Mouse (Mus musculus) adrenal gland, postnatal 25 days (tissue): ENCODE data around the gene Atrn. TPM values are rescaled to one million over a fixed set of nuclear protein-coding genes. Genes with fewer than 3 reads are reported as not detected.
"Not testable (repeated sequence)": the region's sequence is repeated elsewhere in the genome, so short reads cannot be mapped to it uniquely, and the experiment has no call there.

Experiments used
- DNase-seq: peaks from one replicate; pipeline ENCODE4 v3.0.0; 2021; ENCODE audit warnings: mixed read lengths
- total RNA-seq: library from RNA; stranded (reverse); gene quantifications from 2 replicates; pipeline ENCODE4 v1.2.3, GENCODE M21; 2021

Gene Atrn
- total RNA-seq, 1 experiment from 2014 or later = 41.2 TPM

DNA sequence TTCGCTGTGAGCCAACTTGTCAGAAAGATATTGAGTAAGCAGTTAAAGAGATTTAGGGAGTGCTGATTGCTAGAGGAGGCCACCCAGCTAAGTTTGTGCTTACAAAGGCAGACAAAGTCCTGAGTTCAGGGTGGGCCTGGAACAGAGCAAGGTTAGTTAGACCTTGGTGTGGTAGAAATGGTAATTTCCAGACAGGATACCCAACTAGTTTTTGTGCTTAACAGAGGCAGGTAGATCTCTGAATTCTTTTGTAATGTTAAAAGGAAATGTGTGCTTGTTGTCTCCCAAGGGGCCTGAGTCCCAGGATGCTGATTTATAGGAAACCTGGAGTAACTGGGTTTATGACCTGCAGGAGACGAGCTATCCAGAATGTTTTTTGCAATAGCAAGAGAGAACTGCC, 52.6 kb downstream of the Atrn start:
- no peak for DNase-seq

DNA sequence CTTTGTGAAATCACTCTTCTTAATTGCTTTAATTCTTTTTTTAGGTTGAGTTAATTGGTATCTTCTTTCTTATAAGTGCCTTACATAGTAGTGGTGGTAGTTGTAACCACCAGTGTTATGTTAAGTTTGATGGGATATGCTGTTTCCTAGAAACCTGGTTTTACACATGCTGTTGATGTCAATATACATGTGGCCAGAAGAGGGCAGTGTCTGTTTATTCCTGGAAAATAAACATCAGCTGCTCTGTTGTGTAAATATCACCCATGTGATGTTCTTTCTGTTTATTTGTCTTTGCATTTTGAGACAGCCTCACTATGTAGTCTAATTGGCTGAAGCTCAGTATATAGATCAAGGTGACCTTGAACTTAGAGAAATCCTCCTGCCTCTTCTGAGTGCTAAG, 55.6 kb downstream of the Atrn start:
- no peak for DNase-seq

DNA sequence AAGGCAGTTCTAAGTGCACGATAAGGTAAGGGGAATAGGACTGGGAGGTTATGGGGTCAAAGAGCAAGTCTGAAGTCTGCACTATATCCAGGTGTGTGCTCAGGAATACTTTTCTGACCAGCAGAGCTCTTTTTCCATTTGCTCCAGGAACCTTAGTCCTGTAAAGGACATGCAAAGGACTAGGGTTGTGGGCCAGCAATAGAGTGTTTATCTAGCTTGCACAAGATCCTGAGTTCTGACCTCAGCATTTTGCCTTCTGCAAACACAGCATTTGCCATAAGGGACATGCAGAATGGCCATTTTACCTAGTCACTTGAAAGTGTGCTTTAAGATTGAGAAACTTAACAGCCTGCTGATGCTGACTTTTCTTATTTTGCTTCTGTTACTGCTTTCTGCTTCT, 58.7 kb downstream of the Atrn start:
- DNase-seq = no peak

DNA sequence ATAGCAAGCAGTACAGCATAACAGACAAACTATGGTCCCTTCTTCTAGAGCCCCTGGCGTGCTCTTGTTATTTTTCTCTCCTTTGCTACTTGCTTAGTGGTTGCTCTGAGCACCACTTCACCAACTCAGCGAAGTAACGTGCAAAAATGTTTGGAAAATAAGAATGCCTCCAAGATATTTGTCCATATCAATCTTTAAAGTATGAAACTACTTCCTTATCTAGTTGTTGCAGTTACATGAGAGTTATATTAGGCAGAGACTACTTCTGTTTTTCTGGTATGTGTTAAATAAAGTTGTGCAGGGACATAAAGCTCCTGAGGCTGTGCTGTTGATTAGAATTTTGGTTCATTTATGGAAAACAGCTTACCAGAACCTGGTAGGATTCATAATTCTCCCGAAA, 64.7 kb downstream of the Atrn start:
- no peak for DNase-seq

DNA sequence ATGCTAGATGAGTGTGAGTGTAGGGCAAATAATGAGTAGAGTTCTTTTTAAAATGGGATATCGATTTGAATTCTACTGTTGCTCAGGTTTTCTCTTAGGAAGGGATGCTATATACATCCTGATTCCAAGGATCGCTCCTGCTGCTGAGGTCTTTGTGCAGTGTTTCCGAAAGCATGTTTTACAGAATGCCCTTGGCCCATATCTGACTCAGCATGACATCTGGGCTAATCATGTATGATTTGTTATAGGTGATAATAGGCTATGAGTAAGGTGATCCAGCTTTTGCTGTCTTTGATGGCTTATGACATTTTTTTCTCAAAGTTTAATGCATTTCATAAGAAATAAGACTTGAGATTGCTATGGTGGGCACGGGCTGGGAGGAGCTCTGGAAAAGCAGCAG, 66.1 kb downstream of the Atrn start:
- DNase-seq = no peak

DNA sequence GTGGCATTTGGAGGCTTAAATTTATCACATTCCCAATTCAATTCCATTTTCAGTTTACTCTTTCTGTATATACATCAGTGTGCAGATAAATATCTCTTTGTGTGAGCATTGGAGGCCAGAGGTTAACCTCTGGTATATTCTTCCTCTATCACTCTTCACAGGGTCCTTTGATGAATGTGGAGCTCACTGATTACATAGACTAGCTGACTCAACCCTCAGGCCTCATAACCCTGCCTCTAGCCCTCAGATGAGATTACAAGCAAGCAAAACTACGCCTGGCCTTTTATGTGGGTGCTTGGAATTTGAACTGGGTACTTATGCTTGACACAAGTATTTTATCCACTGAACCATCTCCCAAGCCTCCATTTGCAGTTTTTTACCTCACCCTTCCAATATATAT, 68.6 kb downstream of the Atrn start:
- DNase-seq = no peak

DNA sequence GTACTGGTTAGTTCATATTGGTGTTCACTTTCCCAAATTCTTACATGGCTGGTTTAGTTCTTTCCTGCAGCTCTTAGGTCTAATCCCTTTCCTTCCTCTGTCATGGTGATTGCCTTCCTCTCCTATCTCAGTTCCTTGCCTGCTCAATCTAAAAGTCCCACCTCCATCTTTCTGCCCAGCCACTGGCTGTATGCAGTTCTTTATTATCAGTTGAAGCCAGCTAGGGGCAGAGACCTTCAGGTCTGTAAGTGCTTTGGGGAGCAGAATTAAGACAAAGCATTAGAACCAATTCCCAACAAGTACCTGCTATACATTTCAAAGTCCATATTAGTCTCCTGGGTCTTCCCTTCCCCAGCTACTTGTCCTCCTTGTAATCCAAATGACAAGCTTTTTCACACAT, 71.3 kb downstream of the Atrn start:
- no peak for DNase-seq

DNA sequence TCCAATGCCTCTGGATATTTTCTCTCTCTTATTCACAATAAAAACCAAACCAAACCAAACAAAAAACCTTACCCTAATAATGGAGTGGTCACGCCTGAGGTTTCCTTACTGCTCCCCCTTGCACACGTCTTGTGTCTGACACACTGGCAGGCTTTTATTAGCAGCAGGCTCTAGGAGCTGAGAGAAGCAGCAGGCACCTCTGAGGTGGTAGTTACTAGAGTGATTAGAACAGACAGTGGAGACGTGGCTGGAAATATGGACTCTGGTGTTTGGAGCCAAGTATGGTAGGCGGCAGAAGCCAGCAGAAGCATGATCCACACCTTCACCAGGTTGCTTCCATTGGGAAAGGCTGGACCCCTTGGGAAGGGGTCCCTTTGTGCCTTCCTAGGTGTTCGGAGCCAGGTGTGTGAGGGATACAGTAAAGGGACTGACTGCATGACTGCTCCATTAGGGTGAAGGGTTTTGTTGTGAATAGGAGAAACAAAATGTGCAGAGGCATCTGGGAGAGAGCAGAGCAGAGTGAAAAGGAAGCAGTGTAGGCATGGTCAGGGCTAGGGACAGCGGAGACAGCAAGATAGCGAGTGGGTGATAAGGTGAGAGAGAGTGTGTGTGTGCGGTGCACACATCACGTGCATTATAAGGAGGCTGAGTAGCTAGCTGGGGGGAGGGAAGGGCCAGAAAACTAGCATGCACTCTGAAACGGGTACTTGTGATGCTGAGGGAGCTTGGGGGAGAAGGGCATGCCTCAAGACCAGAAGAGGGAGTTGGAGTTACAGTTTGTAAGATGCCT, 72.0 kb downstream of the Atrn start:
- DNase-seq = no peak

DNA sequence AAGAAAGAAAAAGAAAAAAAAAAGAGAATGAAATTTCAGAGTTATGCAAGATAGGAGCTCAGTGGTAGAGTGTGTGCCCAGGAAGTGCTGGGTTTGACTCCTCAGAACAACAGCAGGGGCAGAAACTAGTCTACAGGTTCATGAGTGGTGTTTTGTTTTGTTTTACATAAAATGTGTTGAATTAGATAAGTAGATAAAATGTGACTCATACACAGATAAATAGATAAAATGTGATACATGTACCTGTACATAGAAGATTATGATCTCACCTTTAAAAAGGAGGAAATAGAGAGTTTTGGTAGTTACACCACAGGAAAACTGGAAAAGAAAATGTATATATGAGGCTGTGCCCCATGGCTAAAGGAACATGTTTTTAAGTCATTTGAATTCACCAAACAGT, 72.8 kb downstream of the Atrn start:
- no peak for DNase-seq

DNA sequence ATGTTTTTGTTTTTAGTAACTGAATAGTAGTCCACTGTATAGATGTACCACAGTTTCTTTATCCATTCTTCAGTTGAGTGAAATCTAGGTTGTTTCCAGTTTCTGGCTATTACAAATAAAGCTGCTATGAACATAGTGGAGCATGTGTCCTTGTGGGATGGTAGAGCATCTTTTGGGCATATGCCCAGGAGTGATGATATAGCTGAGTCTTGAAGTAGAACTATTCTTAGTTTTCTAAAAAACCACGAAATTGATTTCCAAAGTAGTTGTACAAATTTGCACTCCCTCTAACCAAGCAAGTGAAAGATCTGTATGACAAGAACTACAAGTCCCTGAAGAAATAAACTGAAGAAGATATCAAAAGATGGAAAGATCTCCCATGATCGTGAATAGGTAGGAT, 86.5 kb downstream of the Atrn start:
- DNase-seq = no peak

DNA sequence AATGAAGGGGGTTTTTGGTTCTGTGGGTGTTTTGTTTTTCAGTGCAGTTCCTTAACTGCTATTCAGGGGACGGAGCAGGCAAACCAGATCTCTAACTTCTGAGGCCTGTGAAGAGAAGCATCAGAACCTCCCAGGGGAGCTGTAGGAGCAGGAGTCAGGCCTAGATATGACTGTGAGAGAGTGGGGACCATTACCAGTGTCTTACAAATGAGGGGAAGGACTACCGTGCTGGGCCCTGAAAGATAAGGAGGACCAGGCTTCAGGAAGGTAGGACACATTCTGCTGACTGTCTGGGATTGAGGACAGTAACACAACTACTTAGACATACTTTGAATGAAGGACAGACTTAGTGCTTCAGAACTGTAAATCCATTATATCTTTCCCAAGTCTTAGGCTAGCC, 102.8 kb downstream of the Atrn start:
- no peak for DNase-seq

DNA sequence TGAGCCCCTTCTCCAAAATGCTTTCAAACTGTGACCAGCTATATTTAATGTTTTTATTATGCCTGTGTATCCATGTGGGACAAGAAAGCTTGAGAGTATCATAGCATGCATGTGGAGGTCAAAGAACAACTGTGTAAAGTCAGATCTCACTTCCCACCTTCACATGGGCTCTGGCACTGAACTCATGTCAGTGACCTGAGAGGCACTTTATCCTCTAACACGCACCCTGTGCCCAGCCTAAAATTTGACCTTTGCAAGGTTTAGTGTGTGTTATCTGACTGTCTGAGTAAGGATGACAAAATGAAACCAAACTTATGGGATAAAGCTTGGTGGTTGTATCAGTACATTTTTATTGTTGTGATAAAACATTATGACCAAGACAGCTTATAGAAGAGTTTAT, 104.3 kb downstream of the Atrn start:
- DNase-seq = no peak

DNA sequence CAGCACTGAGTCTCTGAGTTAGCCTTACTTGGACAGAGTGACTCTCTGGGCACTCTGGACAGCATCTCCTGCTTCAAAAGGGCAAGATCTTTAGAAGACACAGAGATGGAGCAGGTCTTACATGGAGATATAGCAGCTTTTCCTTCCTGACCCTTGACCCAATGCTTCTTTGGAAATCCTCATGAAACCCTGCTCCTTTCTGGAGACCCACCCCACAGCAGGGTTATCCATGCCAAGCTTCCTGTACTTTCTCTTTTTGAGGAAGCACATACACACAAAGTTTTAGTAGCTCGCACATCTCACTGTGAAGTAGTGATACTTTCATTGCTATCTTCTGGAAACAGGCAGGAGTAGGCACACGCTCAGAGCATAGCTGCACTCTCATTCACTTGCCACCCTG, 118.9 kb downstream of the Atrn start:
- no peak for DNase-seq

DNA sequence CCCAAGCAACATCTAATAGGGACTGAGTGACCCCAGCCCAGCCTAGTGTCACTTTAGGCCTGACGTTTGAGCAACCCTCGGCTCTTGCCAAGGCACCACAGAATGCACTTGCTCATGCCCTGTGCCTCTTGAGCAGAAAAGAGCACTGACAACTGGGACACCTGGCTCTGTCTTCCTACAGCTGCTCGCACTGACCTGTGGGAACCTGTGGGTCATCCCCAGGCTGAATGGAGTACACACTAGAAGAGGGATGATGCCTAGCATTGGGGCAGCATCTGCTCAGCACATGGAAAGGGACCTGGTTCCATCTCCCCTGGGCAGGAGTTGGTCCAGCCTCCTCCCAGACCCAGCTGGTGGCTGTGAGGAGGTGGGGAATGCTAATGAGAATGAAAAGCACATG, 120.6 kb downstream of the Atrn start:
- no peak for DNase-seq

DNA sequence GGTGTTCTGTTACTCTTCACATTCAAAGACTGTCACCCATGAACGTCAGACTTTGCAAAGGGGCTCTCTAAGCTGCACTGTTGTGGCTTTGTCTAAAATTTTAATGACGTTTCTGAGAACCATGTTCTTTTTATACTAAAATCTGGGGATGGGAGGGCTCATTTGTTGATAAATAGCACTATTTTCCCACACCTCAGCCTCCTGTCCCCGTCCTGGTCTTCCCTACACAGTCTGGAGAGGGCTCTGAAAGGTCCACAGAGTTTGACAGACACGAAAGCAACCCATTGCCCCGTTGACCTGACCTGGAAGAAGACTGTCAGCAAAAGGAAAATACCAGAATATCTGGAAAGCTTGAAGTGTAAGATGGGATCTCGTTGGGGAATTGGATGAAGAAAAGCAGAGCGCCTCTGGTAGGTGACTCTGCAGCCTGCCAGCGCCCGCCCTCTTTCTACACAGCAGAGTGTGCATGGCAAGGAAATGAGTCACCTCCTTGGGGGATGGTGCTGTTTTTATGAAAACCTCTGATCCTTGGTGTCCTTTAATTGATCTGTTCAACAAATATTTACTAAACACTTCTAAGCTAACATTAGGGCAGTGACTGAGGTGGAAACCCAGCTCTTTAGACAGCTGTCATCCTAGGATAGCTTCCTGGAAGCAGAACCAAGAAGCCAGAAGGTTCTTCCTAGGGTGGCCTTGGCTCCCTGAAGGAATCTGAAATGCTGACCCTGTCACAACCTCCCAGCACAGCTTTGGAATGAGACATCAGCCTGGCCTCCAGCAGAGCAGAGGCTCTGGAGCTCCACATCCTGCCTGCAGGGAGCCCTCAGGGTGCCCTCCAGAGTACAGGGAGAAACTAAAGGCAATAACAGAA, 123.0 kb downstream of the Atrn start:
- DNase-seq = peak; percentile 27

DNA sequence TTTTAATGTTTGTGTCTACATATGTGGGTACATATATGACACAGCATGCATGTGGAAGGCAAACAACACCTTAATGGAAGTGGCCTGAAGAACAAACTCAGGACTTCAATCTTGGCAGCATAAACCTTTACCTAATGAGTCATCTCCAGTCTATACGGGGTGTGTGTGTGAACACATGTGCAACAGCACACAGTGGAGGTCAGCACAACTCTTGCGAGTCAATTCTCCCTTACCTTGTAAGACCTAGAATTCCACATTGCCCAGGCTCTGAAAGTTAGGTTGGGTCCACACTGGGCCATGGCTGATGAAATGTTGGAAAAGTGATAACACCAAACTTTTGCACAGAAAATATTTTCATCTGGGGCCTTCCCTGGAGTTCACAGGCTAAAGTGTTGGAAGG, 124.3 kb downstream of the Atrn start:
- no peak for DNase-seq

DNA sequence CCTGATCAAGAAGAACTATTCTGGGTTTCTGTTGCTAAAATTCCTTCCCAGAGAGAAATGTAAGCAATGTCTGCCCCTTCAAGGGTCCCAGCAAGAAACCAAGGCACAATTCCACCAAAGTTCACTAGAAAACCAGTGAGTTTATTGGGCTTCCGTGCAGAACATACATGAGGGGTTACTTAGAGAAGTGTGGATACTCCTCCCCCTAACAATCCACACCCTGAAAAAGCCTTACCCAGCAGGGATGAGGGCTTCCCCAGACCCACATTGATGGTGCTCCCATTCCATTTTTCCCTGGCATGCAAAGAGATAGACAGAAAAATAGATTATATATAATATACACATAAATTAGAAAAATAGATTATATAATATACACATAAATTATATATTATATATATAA, 124.7 kb downstream of the Atrn start:
- no peak for DNase-seq

DNA sequence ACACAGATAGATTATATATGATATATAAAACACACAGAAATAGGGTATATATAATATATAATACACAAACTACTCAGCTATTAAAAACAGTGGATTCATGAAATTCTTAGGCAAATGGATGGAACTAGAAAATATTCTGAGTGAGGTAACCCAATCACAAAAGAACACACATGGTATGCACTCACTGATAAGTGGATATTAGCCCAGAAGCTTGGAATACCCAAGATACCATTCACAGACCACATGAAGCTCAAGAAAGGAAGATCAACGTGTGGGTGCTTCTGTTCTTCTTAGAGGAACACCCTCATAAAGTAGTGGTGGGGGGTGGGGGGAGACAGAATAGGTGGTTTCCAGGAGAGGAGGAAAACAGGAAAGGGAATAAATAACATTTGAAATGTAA, 125.1 kb downstream of the Atrn start:
- DNase-seq = not testable (repeated sequence)

DNA sequence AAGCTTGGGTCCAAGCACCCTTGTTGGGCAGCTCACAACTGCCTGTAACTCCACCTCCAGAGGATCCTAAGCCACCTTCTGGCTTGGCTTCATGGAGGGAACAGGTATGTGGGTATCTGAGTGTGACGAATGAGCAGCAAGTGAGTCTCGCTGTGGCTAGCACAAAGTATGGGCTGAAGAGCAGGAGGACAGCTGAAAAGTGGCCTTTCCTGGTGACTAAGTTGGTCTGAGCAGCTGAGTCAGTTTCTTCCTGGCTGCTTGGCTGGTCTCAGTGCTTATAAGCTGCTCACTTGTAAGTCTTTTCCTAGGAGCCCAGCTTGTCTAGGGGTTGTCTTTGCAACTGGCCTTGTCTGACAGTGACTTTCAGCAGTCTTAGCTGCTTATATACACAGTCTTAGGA, 130.0 kb downstream of the Atrn start:
- DNase-seq = no peak

DNA sequence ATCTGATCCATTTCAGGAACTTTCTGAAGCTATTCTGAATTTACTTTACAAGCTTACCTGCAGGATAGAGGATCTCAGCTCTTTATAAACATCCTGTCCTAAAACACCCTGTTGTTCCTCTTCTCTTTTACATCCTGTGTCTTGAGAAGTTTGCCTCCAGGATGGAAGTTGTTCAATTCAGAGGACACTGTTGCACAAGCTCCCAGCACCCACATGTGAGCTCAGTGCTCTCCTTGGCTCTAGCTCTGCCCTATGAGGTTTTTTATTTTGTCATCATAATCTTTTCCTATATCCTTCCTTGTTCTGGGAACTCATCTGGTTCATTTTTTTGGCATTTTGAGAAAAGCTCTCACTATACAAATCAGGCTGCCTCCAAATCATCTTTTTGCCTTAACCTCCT, 130.5 kb downstream of the Atrn start:
- no peak for DNase-seq

DNA sequence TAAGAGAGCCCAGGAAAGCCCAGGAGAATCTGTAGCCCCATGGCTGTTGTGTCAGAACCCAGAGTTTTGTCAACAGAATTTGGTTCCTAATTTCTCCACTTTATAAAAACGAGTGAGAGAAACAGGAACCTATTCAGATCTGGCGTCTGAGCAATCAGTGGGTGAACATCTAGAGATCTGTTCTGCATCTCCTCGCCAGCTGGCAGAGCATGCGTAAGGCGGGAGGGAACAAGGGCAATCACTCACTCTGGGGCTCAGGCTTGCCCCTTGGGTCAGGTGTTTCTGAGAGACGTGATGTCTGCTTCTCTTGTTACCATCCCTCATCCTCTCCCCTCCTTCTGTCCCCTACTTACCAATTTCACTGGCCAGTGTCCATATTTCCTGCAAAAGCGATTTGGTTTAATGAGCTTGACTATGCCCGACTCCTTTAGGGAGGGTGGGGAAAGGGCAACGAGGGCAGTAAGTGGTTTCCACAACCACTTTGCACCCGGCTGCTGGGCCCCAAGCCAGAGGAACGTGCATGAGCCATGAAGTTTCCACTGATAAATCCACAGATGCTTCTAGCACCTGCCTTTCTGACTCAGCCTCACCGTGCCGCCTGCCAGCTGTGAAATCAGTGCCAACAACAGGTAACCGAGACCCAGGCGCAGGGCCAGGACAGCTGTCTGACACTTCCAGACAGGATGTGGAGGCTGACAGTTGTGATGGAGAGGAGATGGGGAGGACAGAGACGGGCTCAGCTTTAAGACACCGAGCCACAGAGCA, 131.1 kb downstream of the Atrn start:
- DNase-seq = no peak

DNA sequence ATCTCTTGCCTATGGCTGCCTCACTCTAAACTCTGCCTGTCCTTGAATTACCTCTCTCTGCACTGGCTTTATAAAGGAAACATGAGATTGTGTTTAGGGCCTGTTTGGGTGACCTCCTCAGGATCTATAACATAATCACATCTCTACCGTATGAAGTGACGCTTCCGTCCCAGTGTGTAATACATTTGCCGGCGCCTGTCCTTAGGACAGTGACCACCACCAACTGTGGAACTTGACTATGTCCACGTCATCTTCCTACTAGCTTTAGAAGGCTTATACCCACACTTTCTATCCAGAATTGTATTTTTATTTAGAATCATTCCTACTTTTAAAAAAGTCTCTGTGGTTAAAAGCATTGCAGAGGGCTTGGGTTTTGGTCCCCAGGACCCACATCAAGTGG, 131.9 kb downstream of the Atrn start:
- DNase-seq = no peak

DNA sequence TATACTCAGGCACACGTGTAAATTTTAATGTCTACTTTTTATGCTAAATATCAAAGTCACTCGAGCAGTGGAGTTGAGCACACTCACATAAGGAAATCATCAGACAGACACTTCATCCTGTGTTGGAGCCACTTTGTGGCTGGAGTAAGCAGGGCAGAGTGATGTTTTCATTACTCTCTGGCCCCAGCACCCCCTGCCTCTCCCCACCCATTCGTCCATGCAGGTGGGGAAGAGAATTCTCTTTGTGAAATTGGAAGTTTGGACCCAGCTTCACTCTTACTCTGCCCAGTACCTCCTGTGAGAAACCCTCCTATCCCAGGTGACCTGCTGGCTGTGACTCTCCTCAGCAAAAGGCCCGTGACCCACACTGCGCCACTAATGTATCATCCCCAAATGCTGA, 132.4 kb downstream of the Atrn start:
- DNase-seq = no peak
